ENCODE assay signal across 8 mouse cellular contexts in the genomic region with DNA sequence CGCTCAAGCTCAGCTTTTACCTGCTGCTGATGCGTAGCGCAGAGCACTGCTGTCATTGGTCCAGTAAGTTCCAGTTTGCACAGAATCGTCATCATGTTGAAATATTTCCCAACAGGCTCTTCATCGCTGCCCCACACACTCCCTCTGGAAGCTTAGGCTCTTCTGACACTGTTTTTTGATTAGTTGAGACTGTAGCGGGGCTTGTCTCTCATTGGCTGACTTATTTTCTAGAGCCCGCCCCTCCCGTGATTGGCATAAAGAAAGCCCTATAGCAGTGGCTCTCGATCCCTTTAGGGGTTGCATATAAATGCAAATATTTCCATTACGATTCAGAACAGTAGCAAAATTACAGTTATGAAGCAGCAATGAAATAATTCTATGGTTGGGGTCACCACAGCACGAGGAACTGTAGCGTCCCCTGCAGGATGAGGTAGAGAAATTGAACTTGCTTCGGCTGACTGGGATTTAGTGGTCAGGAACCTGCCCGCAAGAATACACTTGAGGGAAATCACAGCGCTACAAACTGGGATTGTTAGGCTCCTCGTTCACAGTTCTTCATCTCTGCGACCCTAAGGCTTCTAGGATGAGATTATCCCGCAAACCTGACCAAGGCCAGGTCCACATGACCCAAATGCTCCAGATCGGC. TPM values are rescaled to one million over a fixed set of nuclear protein-coding genes. Genes with fewer than 3 reads are reported as not detected.
DNase-seq lines count a peak whose midpoint lies in the region; ATAC-seq lines count a peak whose summit lies in the region.

No protein-coding gene starts in this region.

- no peak overlapping the region for H3K9ac ChIP-seq in embryonic facial prominence, embryonic 11.5 days (replicated peaks; ENCODE audit: low read length)
- H3K9ac ChIP-seq in hindbrain, embryonic 15.5 days: no peak overlapping the region
- H3K9ac ChIP-seq in stomach, embryonic 16.5 days (ENCODE audit: low read length): no peak overlapping the region

- no peak overlapping the region for H3K27ac ChIP-seq in embryonic facial prominence, embryonic 11.5 days (replicated peaks; ENCODE audit: low read depth, low read length)
- peak overlapping the region; percentile 39; the same call in 1 of the 2 replicates for H3K27ac ChIP-seq in hindbrain, embryonic 15.5 days (replicated peaks)
- H3K27ac ChIP-seq in stomach, embryonic 16.5 days (ENCODE audit: low read length): no peak overlapping the region

- no peaks in the 10 kb centered on the region; the same call in 1 of the 2 replicates for H3K4me1 ChIP-seq in embryonic facial prominence, embryonic 11.5 days (ENCODE audit: control insufficient read depth, insufficient read depth, low read length)
- H3K4me1 ChIP-seq in hindbrain, embryonic 15.5 days (replicated peaks): peaks cover 24% of the 10 kb centered on the region
- H3K4me1 ChIP-seq in stomach, embryonic 16.5 days (ENCODE audit: control insufficient read depth, insufficient read depth, low read length): peaks cover 5% of the 10 kb centered on the region; the same call in 1 of the 2 replicates

- no peak for ATAC-seq in embryonic facial prominence, embryonic 11.5 days (replicated peaks; ENCODE audit: insufficient number of reproducible peaks, low FRiP score, low TSS enrichment, low read depth)
- peak; percentile 60 for ATAC-seq in hindbrain, embryonic 15.5 days (ENCODE audit: low FRiP score, low read depth)
- 0 out of 2 replicates have a peak, but pooled peaks have one; percentile 22 for ATAC-seq in stomach, embryonic 16.5 days (ENCODE audit: insufficient read depth, low FRiP score)

- H3K9me3 ChIP-seq in embryonic facial prominence, embryonic 11.5 days (replicated peaks; ENCODE audit: control insufficient read depth, low read length): no peaks in the 10 kb centered on the region
- no peaks in the 10 kb centered on the region for H3K9me3 ChIP-seq in hindbrain, embryonic 15.5 days
- no peaks in the 10 kb centered on the region for H3K9me3 ChIP-seq in stomach, embryonic 16.5 days (replicated peaks; ENCODE audit: control insufficient read depth, low read length)

- peak overlapping the region; percentile 22 for H3K4me3 ChIP-seq in embryonic facial prominence, embryonic 11.5 days (ENCODE audit: low read depth, low read length)
- H3K4me3 ChIP-seq in hindbrain, embryonic 15.5 days: peak overlapping the region; percentile 34
- peak overlapping the region; percentile 22; the same call in 1 of the 2 replicates for H3K4me3 ChIP-seq in stomach, embryonic 16.5 days (replicated peaks; ENCODE audit: low read length)

- H3K27me3 ChIP-seq in embryonic facial prominence, embryonic 11.5 days (ENCODE audit: control insufficient read depth, insufficient read depth, low read length): peaks cover 7% of the 10 kb centered on the region; the same call in 1 of the 2 replicates
- peaks cover 17% of the 10 kb centered on the region for H3K27me3 ChIP-seq in hindbrain, embryonic 15.5 days
- peaks cover 20% of the 10 kb centered on the region for H3K27me3 ChIP-seq in stomach, embryonic 16.5 days (ENCODE audit: control insufficient read depth, insufficient read depth, low read length)

- H3K4me2 ChIP-seq in embryonic facial prominence, embryonic 11.5 days (ENCODE audit: low read depth, low read length): peak overlapping the region; percentile 16
- H3K4me2 ChIP-seq in hindbrain, embryonic 15.5 days: peak overlapping the region; percentile 50
- H3K4me2 ChIP-seq in stomach, embryonic 16.5 days (ENCODE audit: low read depth, low read length): 0 out of 2 replicates have a peak overlapping the region, but pooled peaks have one; percentile 16

- no peaks in the 10 kb centered on the region for H3K36me3 ChIP-seq in embryonic facial prominence, embryonic 11.5 days (replicated peaks; ENCODE audit: control insufficient read depth, insufficient read depth, low read depth, low read length)
- no peaks in the 10 kb centered on the region for H3K36me3 ChIP-seq in hindbrain, embryonic 15.5 days
- no peaks in the 10 kb centered on the region for H3K36me3 ChIP-seq in stomach, embryonic 16.5 days (ENCODE audit: control insufficient read depth, insufficient read depth, low read length)

- intact Hi-C loops in left cerebral cortex, postnatal 36 days (cut with DNase I): no loop called here

- DNase-seq in thymus, postnatal 14 days: peak; percentile 33
- DNase-seq in thymus, adult 18-20 months: no peak
- peak; percentile 76 for DNase-seq in embryonic facial prominence, embryonic 11.5 days (ENCODE audit: low spot score)
- peak; percentile 75 to 79 for DNase-seq in left cerebral cortex, postnatal 36 days (ENCODE audit: low spot score in 2 of 2)
- DNase-seq in mesoderm, embryonic 11.5 days (ENCODE audit: low read depth, low spot score): peak; percentile 63
- DNase-seq in urinary bladder, postnatal 4 days (ENCODE audit: low spot score in 2 of 2): no peak

- 36% methylated on average over 19 of the region's 19 CpGs for WGBS in embryonic facial prominence, embryonic 11.5 days
- WGBS in hindbrain, embryonic 15.5 days: 26% methylated on average over 19 of the region's 19 CpGs
- WGBS in stomach, embryonic 16.5 days: 40% methylated on average over 19 of the region's 19 CpGs

RNA-seq across cellular contexts. Expression of a gene that starts 5.3 kb away (rescaled TPM):
- polyA plus RNA-seq in embryonic facial prominence, embryonic 11.5 days (2014; fragmentation: Nextera tagmentation; extraction: Ambion mirVana): 20.3 and 22.8 TPM in 2 replicates
- polyA plus RNA-seq in hindbrain, embryonic 15.5 days (2015; fragmentation: Nextera tagmentation; extraction: Ambion mirVana): 41.2 and 41.9 TPM in 2 replicates
- total RNA-seq in left cerebral cortex, postnatal 36 days (2021): 10 to 100 TPM; 36.7 to 39.1 TPM
- polyA plus RNA-seq in stomach, embryonic 16.5 days (2015; fragmentation: Nextera tagmentation; extraction: Ambion mirVana): 19.8 and 22.9 TPM in 2 replicates

RNA-seq across cellular contexts. Expression of a gene that starts 6.1 kb away (rescaled TPM):
- polyA plus RNA-seq in embryonic facial prominence, embryonic 11.5 days (2014; fragmentation: Nextera tagmentation; extraction: Ambion mirVana): 0.32 and 0.36 TPM in 2 replicates
- polyA plus RNA-seq in hindbrain, embryonic 15.5 days (2015; fragmentation: Nextera tagmentation; extraction: Ambion mirVana): 0.79 and 0.87 TPM in 2 replicates
- total RNA-seq in left cerebral cortex, postnatal 36 days (2021): 1 to 10 TPM; 1.1 to 1.4 TPM
- polyA plus RNA-seq in stomach, embryonic 16.5 days (2015; fragmentation: Nextera tagmentation; extraction: Ambion mirVana): 0.10 and 0.15 TPM in 2 replicates

RNA-seq across cellular contexts. Expression of a gene that starts 7.0 kb away (rescaled TPM):
- 2.3 and 3.3 TPM in 2 replicates for polyA plus RNA-seq in embryonic facial prominence, embryonic 11.5 days (2014; fragmentation: Nextera tagmentation; extraction: Ambion mirVana)
- 11.9 and 15.3 TPM in 2 replicates for polyA plus RNA-seq in hindbrain, embryonic 15.5 days (2015; fragmentation: Nextera tagmentation; extraction: Ambion mirVana)
- total RNA-seq in left cerebral cortex, postnatal 36 days (2021): 10 to 100 TPM in 1 of 2 experiments, 1 to 10 TPM in 1; 9.2 to 11.7 TPM
- polyA plus RNA-seq in stomach, embryonic 16.5 days (2015; fragmentation: Nextera tagmentation; extraction: Ambion mirVana): 0.56 and 0.67 TPM in 2 replicates

RNA-seq across cellular contexts. Expression of a gene that starts 10.9 kb away (rescaled TPM):
- 97.1 and 100 TPM in 2 replicates for polyA plus RNA-seq in embryonic facial prominence, embryonic 11.5 days (2014; fragmentation: Nextera tagmentation; extraction: Ambion mirVana)
- polyA plus RNA-seq in hindbrain, embryonic 15.5 days (2015; fragmentation: Nextera tagmentation; extraction: Ambion mirVana): 138 and 140 TPM in 2 replicates
- 10 to 100 TPM; 74.8 to 77.0 TPM for total RNA-seq in left cerebral cortex, postnatal 36 days (2021)
- 104 and 106 TPM in 2 replicates for polyA plus RNA-seq in stomach, embryonic 16.5 days (2015; fragmentation: Nextera tagmentation; extraction: Ambion mirVana)

RNA-seq across cellular contexts. Expression of a gene that starts 17.9 kb away (rescaled TPM):
- polyA plus RNA-seq in embryonic facial prominence, embryonic 11.5 days (2014; fragmentation: Nextera tagmentation; extraction: Ambion mirVana): 6.3 and 6.8 TPM in 2 replicates
- polyA plus RNA-seq in hindbrain, embryonic 15.5 days (2015; fragmentation: Nextera tagmentation; extraction: Ambion mirVana): 24.1 and 27.7 TPM in 2 replicates
- 100 to 1,000 TPM; 121 to 135 TPM for total RNA-seq in left cerebral cortex, postnatal 36 days (2021)
- 17.1 and 18.5 TPM in 2 replicates for polyA plus RNA-seq in stomach, embryonic 16.5 days (2015; fragmentation: Nextera tagmentation; extraction: Ambion mirVana)

Comparison
In these comparisons a context has a peak if more than half of its experiments do, and no peak if none do; other contexts are left out.
1. DNase-seq: peak in thymus, postnatal 14 days (single experiment), embryonic facial prominence, embryonic 11.5 days (single experiment), left cerebral cortex, postnatal 36 days (2 of 2) and mesoderm, embryonic 11.5 days (single experiment); none in thymus, adult 18-20 months (0 of 2) and urinary bladder, postnatal 4 days (0 of 2).
2. Peak in every context shown above with its lines, with median percentiles within 50 percentile points of each other: H3K4me2 ChIP-seq and H3K4me3 ChIP-seq.